Mouse (Mus musculus) kidney, embryonic 16.5 days (tissue): ENCODE data around the gene Adcy5. TPM values are rescaled to one million over a fixed set of nuclear protein-coding genes. Genes with fewer than 3 reads are reported as not detected.

Experiments used
- ATAC-seq: fragments of 200-750 bp; cut with Nextera tagmentation; 2 replicates; pipeline ENCODE4 v1.8.0; 2017; ENCODE audit warnings: moderate TSS enrichment; ENCODE audit not compliant: low FRiP score, low TSS enrichment
- H3K27ac ChIP-seq: fragments of 300-500 bp; sonication (generic); 2 replicates; pipeline ENCODE4 v1.5.1; 2014; ENCODE audit warnings: low read length
- H3K27me3 ChIP-seq: fragments of 300-500 bp; sonication (generic); 2 replicates; pipeline ENCODE4 v1.6.1; 2014; ENCODE audit warnings: low read length, control low read depth, mixed read lengths; ENCODE audit not compliant: insufficient read depth
- H3K36me3 ChIP-seq: fragments of 300-500 bp; sonication (generic); 2 replicates; pipeline ENCODE4 v1.6.1; 2014; ENCODE audit warnings: low read length, control low read depth, mixed read lengths; ENCODE audit not compliant: insufficient read depth
- H3K4me1 ChIP-seq: fragments of 300-500 bp; sonication (generic); 2 replicates; pipeline ENCODE4 v1.6.1; 2014; ENCODE audit warnings: low read length, control low read depth, mixed read lengths; ENCODE audit not compliant: insufficient read depth
- H3K4me2 ChIP-seq: fragments of 300-500 bp; sonication (generic); replicated peaks from 2 replicates; pipeline ENCODE4 v1.6.1; 2014; ENCODE audit warnings: low read depth, low read length
- H3K4me3 ChIP-seq: fragments of 300-500 bp; sonication (generic); 2 replicates; pipeline ENCODE4 v1.5.1; 2014; ENCODE audit warnings: mild to moderate bottlenecking, low read length
- H3K9ac ChIP-seq: fragments of 300-500 bp; sonication (generic); replicated peaks from 2 replicates; pipeline ENCODE4 v1.6.1; 2014; ENCODE audit warnings: low read length
- H3K9me3 ChIP-seq: fragments of 300-500 bp; sonication (generic); 2 replicates; pipeline ENCODE4 v1.6.1; 2016; ENCODE audit warnings: low read length, control low read depth
- WGBS: fragments of 180-500 bp; shearing (Covaris S2); extraction: QIAGEN DNeasy Blood & Tissue Kit; methylation state at CpG from one replicate; pipeline ENCODE4 v1.1.7; 2014; 5-methylcytosine and 5-hydroxymethylcytosine counted together
- polyA plus RNA-seq: library from polyadenylated mRNA; unstranded; fragments of >200 nt; fragmentation: Nextera tagmentation; extraction: Ambion mirVana; gene quantifications from 2 replicates; pipeline ENCODE4 v1.2.1, GENCODE M21; 2015

Gene Adcy5
- polyA plus RNA-seq, 1 experiment from 2014 or later = 0.80 TPM

GRCm38 (mm10) chr16:35155391-35156305 is 971 bp downstream of the Adcy5 start:
- H3K27ac ChIP-seq = no peak overlapping the region
- under 1% methylated on average over 87 of the region's 87 CpGs for WGBS
- peak; percentile 66 for ATAC-seq
- H3K9ac ChIP-seq = peak overlapping the region; percentile 72
- H3K4me1 ChIP-seq = peaks cover 14% of the 10 kb centered on the region
- peak overlapping the region; percentile 63 for H3K4me3 ChIP-seq
- no peaks in the 10 kb centered on the region for H3K36me3 ChIP-seq
- peaks cover 75% of the 10 kb centered on the region for H3K27me3 ChIP-seq
- no peaks in the 10 kb centered on the region for H3K9me3 ChIP-seq
- peak overlapping the region; percentile 98 for H3K4me2 ChIP-seq

- peak; percentile 6; the same call in 1 of the 2 replicates for ATAC-seq
- no peaks in the 10 kb centered on the region for H3K36me3 ChIP-seq
- H3K4me3 ChIP-seq = peak overlapping the region; percentile 63
- no peaks in the 10 kb centered on the region for H3K9me3 ChIP-seq
- H3K27me3 ChIP-seq = peaks cover 69% of the 10 kb centered on the region
- no peak overlapping the region for H3K27ac ChIP-seq
- peak overlapping the region; percentile 98 for H3K4me2 ChIP-seq
- WGBS = 3% methylated on average over 46 of the region's 48 CpGs
- H3K4me1 ChIP-seq = peaks cover 14% of the 10 kb centered on the region
- H3K9ac ChIP-seq = peak overlapping the region; percentile 10; the same call in 1 of the 2 replicates
Measured at GRCm38 (mm10) chr16:35156306-35156695, 1.6 kb downstream of the Adcy5 start.

- Histone ChIP-seq H3K9me3 (no peaks in the 10 kb centered on the region), H3K9ac (no peak overlapping the region), H3K27ac (no peak overlapping the region), H3K27me3 (peaks cover 63% of the 10 kb centered on the region), H3K4me2 (no peak overlapping the region), H3K4me1 (peaks cover 14% of the 10 kb centered on the region), H3K4me3 (0 out of 2 replicates have a peak overlapping the region, but pooled peaks have one; percentile 63), H3K36me3 (no peaks in the 10 kb centered on the region)
- no peak for ATAC-seq
- 77% methylated on average over 21 of the region's 21 CpGs for WGBS
Measured at GRCm38 (mm10) chr16:35156832-35157231, 2.2 kb downstream of the Adcy5 start.

GRCm38 (mm10) chr16:35159532-35159931 is 4.9 kb downstream of the Adcy5 start:
- Histone ChIP-seq H3K4me1 (peaks cover 11% of the 10 kb centered on the region), H3K4me3 (no peak overlapping the region), H3K9ac (no peak overlapping the region), H3K27ac (no peak overlapping the region), H3K27me3 (peaks cover 37% of the 10 kb centered on the region), H3K36me3 (no peaks in the 10 kb centered on the region), H3K9me3 (no peaks in the 10 kb centered on the region), H3K4me2 (no peak overlapping the region)
- no peak for ATAC-seq
- WGBS = 62% methylated on average over 8 of the region's 8 CpGs

- H3K9ac ChIP-seq = no peak overlapping the region
- WGBS = 73% methylated on average over 4 of the region's 4 CpGs
- peaks cover 35% of the 10 kb centered on the region for H3K27me3 ChIP-seq
- no peak for ATAC-seq
- peaks cover 11% of the 10 kb centered on the region for H3K4me1 ChIP-seq
- no peaks in the 10 kb centered on the region for H3K36me3 ChIP-seq
- no peaks in the 10 kb centered on the region for H3K9me3 ChIP-seq
- H3K27ac ChIP-seq = no peak overlapping the region
- no peak overlapping the region for H3K4me3 ChIP-seq
- no peak overlapping the region for H3K4me2 ChIP-seq
Measured at GRCm38 (mm10) chr16:35159991-35160390, 5.3 kb downstream of the Adcy5 start.

- ATAC-seq = 0 out of 2 replicates have a peak, but pooled peaks have one; percentile 54
- Histone ChIP-seq H3K4me3 (no peak overlapping the region), H3K36me3 (no peaks in the 10 kb centered on the region), H3K27ac (no peak overlapping the region), H3K4me2 (no peak overlapping the region), H3K9ac (no peak overlapping the region; the same call in 1 of the 2 replicates), H3K27me3 (peaks cover 4% of the 10 kb centered on the region; the same call in 1 of the 2 replicates), H3K9me3 (no peaks in the 10 kb centered on the region), H3K4me1 (peaks cover 5% of the 10 kb centered on the region)
- WGBS = 33% methylated on average over 19 of the region's 19 CpGs
Measured at GRCm38 (mm10) chr16:35164361-35165224, 9.9 kb downstream of the Adcy5 start.

- H3K9me3 ChIP-seq = no peaks in the 10 kb centered on the region
- no peak for ATAC-seq
- H3K9ac ChIP-seq = no peak overlapping the region
- no peaks in the 10 kb centered on the region for H3K36me3 ChIP-seq
- H3K4me3 ChIP-seq = no peak overlapping the region
- H3K27ac ChIP-seq = no peak overlapping the region
- H3K4me2 ChIP-seq = no peak overlapping the region
- H3K4me1 ChIP-seq = peaks cover 5% of the 10 kb centered on the region
- 82% methylated on average over 6 of the region's 6 CpGs for WGBS
- H3K27me3 ChIP-seq = no peaks in the 10 kb centered on the region; the same call in 1 of the 2 replicates
Measured at GRCm38 (mm10) chr16:35165361-35165760, 10.7 kb downstream of the Adcy5 start.

- Histone ChIP-seq H3K9me3 (no peaks in the 10 kb centered on the region), H3K27me3 (no peaks in the 10 kb centered on the region; the same call in 1 of the 2 replicates), H3K27ac (no peak overlapping the region), H3K4me1 (peaks cover 5% of the 10 kb centered on the region), H3K9ac (no peak overlapping the region), H3K36me3 (no peaks in the 10 kb centered on the region), H3K4me3 (no peak overlapping the region), H3K4me2 (no peak overlapping the region)
- WGBS = 76% methylated on average over 3 of the region's 3 CpGs
- ATAC-seq = no peak
Measured at GRCm38 (mm10) chr16:35165788-35166187, 11.1 kb downstream of the Adcy5 start.

- H3K4me1 ChIP-seq = peaks cover 5% of the 10 kb centered on the region
- H3K27ac ChIP-seq = no peak overlapping the region
- no peaks in the 10 kb centered on the region; the same call in 1 of the 2 replicates for H3K27me3 ChIP-seq
- H3K36me3 ChIP-seq = no peaks in the 10 kb centered on the region
- no peak overlapping the region for H3K9ac ChIP-seq
- H3K4me2 ChIP-seq = no peak overlapping the region
- H3K4me3 ChIP-seq = no peak overlapping the region
- WGBS = 59% methylated on average over 7 of the region's 7 CpGs
- no peaks in the 10 kb centered on the region for H3K9me3 ChIP-seq
- ATAC-seq = no peak
Measured at GRCm38 (mm10) chr16:35169431-35169830, 14.8 kb downstream of the Adcy5 start.
